28 mouse cellular contexts compared by ENCODE assay signal in the genomic region with DNA sequence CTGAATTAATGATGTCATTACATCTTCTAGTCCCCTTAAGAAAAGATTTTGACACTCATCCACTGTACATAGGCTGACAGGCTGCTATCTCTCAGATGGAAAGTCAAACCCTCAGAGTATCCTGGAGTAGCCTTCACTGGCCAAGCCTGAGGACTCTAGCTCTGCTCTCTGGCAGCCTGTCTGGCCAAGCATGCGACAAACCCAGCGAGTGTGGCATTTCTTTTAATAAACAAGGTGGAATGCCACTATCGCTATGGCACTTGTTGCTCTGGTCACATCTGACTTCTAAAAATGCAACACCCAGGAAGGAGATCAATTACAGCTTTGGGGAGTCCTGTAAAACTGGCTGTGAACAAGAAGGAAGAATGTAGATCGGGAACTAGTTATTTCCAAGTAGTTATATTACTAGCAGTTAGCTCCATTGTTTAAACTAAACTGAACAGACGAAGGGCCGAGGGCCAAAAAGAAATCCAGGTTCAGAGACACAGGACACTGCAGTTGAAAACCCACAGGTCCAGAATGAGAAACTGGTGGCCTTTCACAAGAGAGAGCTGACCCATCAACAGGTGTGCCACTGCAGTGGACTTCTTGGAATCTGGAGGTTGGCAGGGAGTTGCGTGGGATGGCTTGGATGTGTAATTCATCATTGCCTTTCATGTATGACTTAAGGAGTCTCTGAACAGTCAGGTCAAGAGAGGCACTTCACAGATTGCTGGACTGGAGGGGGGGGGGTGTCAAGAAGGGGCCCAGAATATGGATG. TPM values are rescaled to one million over a fixed set of nuclear protein-coding genes. Genes with fewer than 3 reads are reported as not detected.
DNase-seq lines count a peak whose midpoint lies in the region; ATAC-seq and TF ChIP-seq lines count a peak whose summit lies in the region.
"Had no signal": no experiment of that assay in that cellular context is flagged by ENCODE, and none has a peak within 500 bp of the region (broad histone marks: within the 10 kb centered on the region; RNA-seq: fewer than 3 reads in every experiment).

No protein-coding gene starts in this region.

- H3K9ac ChIP-seq in embryonic facial prominence, embryonic 14.5 days (ENCODE audit: low read depth, low read length), result peak overlapping the region; percentile 34; the same call in 1 of the 2 replicates
- H3K9ac ChIP-seq in heart, postnatal 0 days (replicated peaks; ENCODE audit: low read depth, low read length), result peak overlapping the region; percentile 84
- H3K9ac ChIP-seq: forebrain, embryonic 12.5 days; kidney, embryonic 15.5 days; limb, embryonic 12.5 days; liver, embryonic 13.5 days; neural tube, embryonic 12.5 days had no signal

- no peak overlapping the region for H3K27ac ChIP-seq in embryonic facial prominence, embryonic 14.5 days (replicated peaks; ENCODE audit: low read depth, low read length)
- H3K27ac ChIP-seq in embryonic facial prominence, embryonic 10.5 days (replicated peaks), result no peak overlapping the region
- peak overlapping the region; percentile 92 for H3K27ac ChIP-seq in heart, embryonic 10.5 days
- peak overlapping the region; percentile 96 for H3K27ac ChIP-seq in heart, postnatal 0 days (ENCODE audit: low read depth)
- H3K27ac ChIP-seq: forebrain, embryonic 12.5 days; kidney, embryonic 15.5 days; limb, embryonic 12.5 days; liver, embryonic 13.5 days; neural tube, embryonic 12.5 days had no signal

- peaks cover 5% of the 10 kb centered on the region; the same call in 1 of the 2 replicates for H3K4me1 ChIP-seq in embryonic facial prominence, embryonic 14.5 days (ENCODE audit: control insufficient read depth, insufficient read depth, low read length)
- peaks cover 7% of the 10 kb centered on the region for H3K4me1 ChIP-seq in embryonic facial prominence, embryonic 10.5 days
- 0 out of 2 replicates have a peak, but pooled peaks cover 6% of the 10 kb centered on the region for H3K4me1 ChIP-seq in heart, embryonic 10.5 days
- no peaks in the 10 kb centered on the region for H3K4me1 ChIP-seq in heart, postnatal 0 days (ENCODE audit: control insufficient read depth, insufficient read depth)
- H3K4me1 ChIP-seq: forebrain, embryonic 12.5 days; liver, embryonic 13.5 days; neural tube, embryonic 12.5 days had no signal

- ATAC-seq in embryonic facial prominence, embryonic 14.5 days (ENCODE audit: low read depth), result no peak
- no peak for ATAC-seq in heart, postnatal 0 days (ENCODE audit: insufficient read depth, low read depth)
- ATAC-seq: intestine, postnatal 0 days had no signal

- intact Hi-C loops in gastrocnemius, postnatal 14 days (cut with DNase I; ENCODE audit: low total_unique reads), result no loop called here

- H3K9me3 ChIP-seq in embryonic facial prominence, embryonic 14.5 days (ENCODE audit: control insufficient read depth, low read length), result no peaks in the 10 kb centered on the region
- H3K9me3 ChIP-seq in embryonic facial prominence, embryonic 10.5 days, result no peaks in the 10 kb centered on the region
- no peaks in the 10 kb centered on the region for H3K9me3 ChIP-seq in heart, embryonic 10.5 days
- no peaks in the 10 kb centered on the region for H3K9me3 ChIP-seq in heart, postnatal 0 days (replicated peaks; ENCODE audit: control insufficient read depth, low read length)
- H3K9me3 ChIP-seq: forebrain, embryonic 12.5 days; kidney, embryonic 15.5 days; limb, embryonic 12.5 days; liver, embryonic 13.5 days; neural tube, embryonic 12.5 days had no signal

- H3K4me3 ChIP-seq in embryonic facial prominence, embryonic 14.5 days (ENCODE audit: low read depth, low read length), result peak overlapping the region; percentile 13
- no peak overlapping the region for H3K4me3 ChIP-seq in embryonic facial prominence, embryonic 10.5 days
- peak overlapping the region; percentile 64 for H3K4me3 ChIP-seq in heart, embryonic 10.5 days
- peak overlapping the region; percentile 53 for H3K4me3 ChIP-seq in heart, postnatal 0 days (ENCODE audit: low read depth, low read length)
- H3K4me3 ChIP-seq: erythroblast, embryonic 14.5 days; forebrain, embryonic 12.5 days; kidney, embryonic 15.5 days; limb, embryonic 12.5 days; liver, embryonic 13.5 days; neural tube, embryonic 12.5 days had no signal

- TF ChIP-seq EP300 in heart, postnatal 0 days (IDR thresholded peaks at IDR 0.05; ENCODE audit: low read depth), result no peak

- no peak overlapping the region for H3K4me2 ChIP-seq in embryonic facial prominence, embryonic 14.5 days (ENCODE audit: low read depth, low read length)
- peak overlapping the region; percentile 60 for H3K4me2 ChIP-seq in heart, postnatal 0 days (ENCODE audit: low read depth, low read length)
- H3K4me2 ChIP-seq: forebrain, embryonic 12.5 days; kidney, embryonic 15.5 days; limb, embryonic 12.5 days; liver, embryonic 13.5 days; neural tube, embryonic 12.5 days had no signal

- no peak for TF ChIP-seq CTCF in heart, postnatal 0 days (IDR thresholded peaks at IDR 0.05; ENCODE audit: low read depth)

- no peaks in the 10 kb centered on the region for H3K27me3 ChIP-seq in embryonic facial prominence, embryonic 14.5 days (replicated peaks; ENCODE audit: control insufficient read depth, insufficient read depth, low read length)
- H3K27me3 ChIP-seq in embryonic facial prominence, embryonic 10.5 days (replicated peaks; ENCODE audit: low read depth, poor library complexity, severe bottlenecking), result no peaks in the 10 kb centered on the region
- H3K27me3 ChIP-seq in heart, embryonic 10.5 days (ENCODE audit: insufficient read depth, poor library complexity, severe bottlenecking), result no peaks in the 10 kb centered on the region
- no peaks in the 10 kb centered on the region for H3K27me3 ChIP-seq in heart, postnatal 0 days (ENCODE audit: control insufficient read depth, insufficient read depth, low read length)
- H3K27me3 ChIP-seq: forebrain, embryonic 12.5 days; kidney, embryonic 15.5 days; limb, embryonic 12.5 days; liver, embryonic 13.5 days; neural tube, embryonic 12.5 days had no signal

- WGBS in embryonic facial prominence, embryonic 14.5 days, result 93% methylated on average over 7 of the region's 7 CpGs
- WGBS in embryonic facial prominence, embryonic 10.5 days, result 92% methylated on average over 7 of the region's 7 CpGs
- WGBS in heart, embryonic 10.5 days, result 63% methylated on average over 7 of the region's 7 CpGs
- WGBS in heart, postnatal 0 days, result 31% methylated on average over 7 of the region's 7 CpGs

- no peak for DNase-seq in embryonic facial prominence, embryonic 14.5 days (ENCODE audit: low spot score)
- no peak for DNase-seq in embryonic facial prominence, embryonic 10.5 days (ENCODE audit: low spot score)
- DNase-seq in heart, embryonic 10.5 days (ENCODE audit: low spot score), result no peak
- no peak for DNase-seq in heart, adult 9 months (ENCODE audit: low spot score in 2 of 2)
- DNase-seq in gastrocnemius, postnatal 14 days, result peak; percentile 19
- no peak for DNase-seq in heart, postnatal 0 days (ENCODE audit: low spot score)
- no peak for DNase-seq in B cell, adult 2 months
- DNase-seq in kidney, adult 9 months, result no peak
- DNase-seq: cerebellum, adult 11 months; cerebellum, postnatal 10 days; kidney, postnatal 36 days; layer of hippocampus, postnatal 36 days; liver, embryonic 13.5 days; lung, postnatal 4 days; midbrain, embryonic 14.5 days; retina, postnatal 1 day; right cerebral cortex, postnatal 25 days; spleen, adult 18-20 months; thymus, postnatal 14 days had no signal

- H3K36me3 ChIP-seq in embryonic facial prominence, embryonic 14.5 days (ENCODE audit: control insufficient read depth, insufficient read depth, low read length), result no peaks in the 10 kb centered on the region
- H3K36me3 ChIP-seq in embryonic facial prominence, embryonic 10.5 days (replicated peaks), result no peaks in the 10 kb centered on the region
- peaks cover 19% of the 10 kb centered on the region for H3K36me3 ChIP-seq in heart, embryonic 10.5 days
- H3K36me3 ChIP-seq in heart, postnatal 0 days (replicated peaks; ENCODE audit: control insufficient read depth, insufficient read depth, low read length), result peaks cover 36% of the 10 kb centered on the region
- H3K36me3 ChIP-seq: forebrain, embryonic 12.5 days; kidney, embryonic 15.5 days; limb, embryonic 12.5 days; liver, embryonic 13.5 days; neural tube, embryonic 12.5 days had no signal

RNA-seq across cellular contexts. Expression of a gene that starts 2.1 kb away (rescaled TPM):
- polyA plus RNA-seq in embryonic facial prominence, embryonic 14.5 days (2014; fragmentation: Nextera tagmentation; extraction: Ambion mirVana), result 2,141 and 2,538 TPM in 2 replicates
- polyA plus RNA-seq in embryonic facial prominence, embryonic 10.5 days (2016; fragmentation: Nextera tagmentation; extraction: Ambion mirVana), result 9.6 and 20.1 TPM in 2 replicates
- 7,735 and 13,041 TPM in 2 replicates for polyA plus RNA-seq in heart, embryonic 10.5 days (2016; fragmentation: Nextera tagmentation; extraction: Ambion mirVana)
- 1,000 to 10,000 TPM; 7,210 to 7,715 TPM for total RNA-seq in gastrocnemius, postnatal 14 days (2021)
- total RNA-seq in heart, postnatal 0 days (2014; rRNA removed; ENCODE audit: low replicate concordance), result 20,690 and 21,635 TPM in 2 replicates
- polyA plus RNA-seq in heart, postnatal 0 days (2015; fragmentation: Nextera tagmentation; extraction: Ambion mirVana), result 18,379 and 21,577 TPM in 2 replicates
- total RNA-seq: layer of hippocampus, postnatal 36 days; left cerebral cortex, postnatal 10 days; megakaryocyte-erythroid progenitor cell, adult 5-6 weeks had no signal
- polyA plus RNA-seq: erythroblast, embryonic 14.5 days had no signal

RNA-seq across cellular contexts. Expression of a gene that starts 37.9 kb away (rescaled TPM):
- polyA plus RNA-seq in embryonic facial prominence, embryonic 14.5 days (2014; fragmentation: Nextera tagmentation; extraction: Ambion mirVana), result 0.24 and 0.31 TPM in 2 replicates
- polyA plus RNA-seq in embryonic facial prominence, embryonic 10.5 days (2016; fragmentation: Nextera tagmentation; extraction: Ambion mirVana), result 0.08 and 0.15 TPM in 2 replicates
- not detected in 2 replicates for polyA plus RNA-seq in heart, embryonic 10.5 days (2016; fragmentation: Nextera tagmentation; extraction: Ambion mirVana)
- not detected for total RNA-seq in gastrocnemius, postnatal 14 days (2021)
- total RNA-seq in heart, postnatal 0 days (2014; rRNA removed; ENCODE audit: low replicate concordance), result 0.12 TPM in 1 of 2 replicates, not detected in the other
- not detected in 2 replicates for polyA plus RNA-seq in heart, postnatal 0 days (2015; fragmentation: Nextera tagmentation; extraction: Ambion mirVana)
- total RNA-seq: megakaryocyte-erythroid progenitor cell, adult 5-6 weeks had no signal
- polyA plus RNA-seq: erythroblast, embryonic 14.5 days; gonadal fat pad, adult 2 months; limb, embryonic 12.5 days; liver, embryonic 13.5 days had no signal

Comparison
In these comparisons a context has a peak if more than half of its experiments do, and no peak if none do; other contexts are left out.
1. RNA of a gene that starts 2.1 kb away (polyA plus RNA-seq): 18,379 to 21,577 TPM in heart, postnatal 0 days, 7,735 to 13,041 TPM in heart, embryonic 10.5 days and 2,141 to 2,538 TPM in embryonic facial prominence, embryonic 14.5 days; 9.6 to 20.1 TPM in embryonic facial prominence, embryonic 10.5 days; every median in the first group is over 100 times any median in the second.
2. H3K27ac ChIP-seq: peak in heart, embryonic 10.5 days (single experiment) and heart, postnatal 0 days (single experiment); none in embryonic facial prominence, embryonic 14.5 days (single experiment) and embryonic facial prominence, embryonic 10.5 days (single experiment).